Mouse (Mus musculus) liver, adult (tissue): Measurements from ENCODE around the gene Cyp2t4.

Experiments used
- GATA4 ChIP-seq: IDR thresholded peaks from 2 replicates; pipeline ENCODE4 v1.6.1; 2014; ENCODE audit warnings: mild to moderate bottlenecking, low read length; ENCODE audit not compliant: insufficient replicate concordance

Cyp2t4 gene

DNA sequence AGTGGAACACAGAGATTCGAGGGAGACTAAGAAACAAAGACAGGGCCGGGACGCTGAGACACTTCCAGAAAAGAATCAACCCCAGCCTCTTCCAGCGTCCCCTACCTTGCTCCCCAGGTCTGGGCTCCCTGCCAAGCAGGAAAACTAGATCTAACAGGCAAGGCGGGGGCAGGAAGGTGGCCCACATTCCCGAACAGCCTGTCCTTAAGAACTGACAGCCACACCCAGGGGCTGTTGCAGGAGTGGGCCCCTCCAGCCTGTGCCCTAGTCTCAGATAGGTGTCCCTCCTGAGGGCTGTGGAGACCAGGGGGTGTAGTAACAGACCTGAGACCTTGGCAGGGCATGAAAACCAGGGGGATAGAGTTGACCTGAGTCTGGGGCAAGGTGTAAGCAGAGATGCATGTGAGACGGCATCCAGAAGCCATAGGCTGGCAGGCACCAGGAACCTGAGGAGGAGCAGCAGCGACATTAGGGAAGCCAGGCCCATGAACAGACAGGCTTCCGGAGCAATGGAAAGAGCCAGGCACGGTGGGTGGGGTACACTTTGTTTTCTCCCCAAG, at the start of gene Cyp2t4:
Cyp2t4 (plus strand) TSS at position 510 of the 560 bp plus-strand sequence.
- TF ChIP-seq GATA4, result no peak

DNA sequence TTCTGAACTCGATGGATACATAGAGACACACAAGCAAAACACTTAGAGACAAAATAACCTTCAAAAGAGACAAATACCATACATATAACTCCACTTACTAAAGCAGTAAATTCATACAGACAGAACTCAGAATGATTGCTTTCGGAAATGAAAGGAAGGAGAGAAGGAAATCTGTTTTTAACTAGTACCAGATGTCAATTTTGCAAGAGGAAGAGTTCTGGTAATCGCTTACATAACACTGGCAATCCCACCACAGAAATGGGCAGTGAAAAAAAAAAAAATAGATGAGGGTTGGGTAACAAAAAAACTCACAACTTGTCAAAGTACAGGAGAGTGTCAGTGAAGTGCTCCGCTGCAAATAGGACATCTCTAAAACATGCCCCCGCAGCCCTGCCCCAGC, 48.6 kb upstream of the Cyp2t4 start:
- TF ChIP-seq GATA4, result no peak

DNA sequence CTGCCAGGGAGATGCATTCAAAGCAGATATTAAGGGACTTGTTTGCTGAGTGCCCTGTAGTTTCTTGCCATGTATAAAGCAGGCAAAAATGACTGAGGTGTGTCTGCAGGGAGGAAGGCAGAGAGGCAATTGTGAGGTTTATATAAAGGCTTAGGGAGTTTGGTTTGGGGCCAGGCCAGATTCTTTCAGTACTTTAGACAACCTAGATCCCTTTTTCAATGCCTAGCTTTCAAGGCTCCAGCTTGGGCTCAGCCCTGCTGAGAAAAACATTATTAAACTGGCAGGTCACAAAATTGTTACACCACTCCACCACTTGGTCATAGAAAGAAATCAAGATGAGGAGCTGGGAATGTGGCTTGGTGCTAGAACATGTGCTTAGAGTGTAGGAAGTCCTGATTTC, 43.2 kb upstream of the Cyp2t4 start:
- no peak for TF ChIP-seq GATA4

DNA sequence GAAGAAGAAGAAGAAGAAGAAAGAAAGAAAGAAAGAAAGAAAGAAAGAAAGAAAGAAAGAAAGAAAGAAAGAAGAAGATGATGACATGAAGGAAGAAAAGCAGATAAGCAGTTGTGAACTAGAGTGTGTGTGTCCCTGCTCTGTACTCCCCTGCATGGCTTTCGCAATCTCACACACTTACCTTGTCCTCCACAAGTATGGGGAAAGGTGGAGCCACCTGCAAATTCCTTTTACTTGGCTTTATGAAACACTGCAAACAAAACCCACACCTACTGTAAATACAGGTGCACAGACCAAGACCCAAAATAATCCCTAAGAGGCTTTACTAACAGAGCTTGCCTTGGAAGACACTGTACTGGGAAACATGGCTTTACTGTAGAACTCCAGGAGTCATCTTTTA, 42.5 kb upstream of the Cyp2t4 start:
- TF ChIP-seq GATA4, result no peak

DNA sequence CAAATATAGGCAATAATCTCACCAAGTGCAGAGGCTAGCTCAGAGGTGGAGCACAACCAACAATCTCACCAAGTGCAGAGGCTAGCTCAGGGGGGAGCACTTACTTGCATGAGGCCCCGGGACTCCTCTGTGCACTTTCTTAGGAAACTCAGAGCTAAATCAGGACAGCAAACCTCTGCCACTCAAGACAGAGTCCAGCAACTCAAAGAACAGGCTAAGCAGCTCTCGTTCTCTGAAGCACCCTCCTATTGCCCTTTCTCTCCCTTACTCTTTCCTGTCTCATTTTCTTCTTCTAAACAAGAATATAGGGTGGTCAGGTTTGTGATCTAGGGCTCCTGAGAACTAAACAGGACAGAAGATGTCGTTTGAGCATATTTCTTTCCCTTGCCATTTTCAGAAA, 41.5 kb upstream of the Cyp2t4 start:
- TF ChIP-seq GATA4, result no peak

DNA sequence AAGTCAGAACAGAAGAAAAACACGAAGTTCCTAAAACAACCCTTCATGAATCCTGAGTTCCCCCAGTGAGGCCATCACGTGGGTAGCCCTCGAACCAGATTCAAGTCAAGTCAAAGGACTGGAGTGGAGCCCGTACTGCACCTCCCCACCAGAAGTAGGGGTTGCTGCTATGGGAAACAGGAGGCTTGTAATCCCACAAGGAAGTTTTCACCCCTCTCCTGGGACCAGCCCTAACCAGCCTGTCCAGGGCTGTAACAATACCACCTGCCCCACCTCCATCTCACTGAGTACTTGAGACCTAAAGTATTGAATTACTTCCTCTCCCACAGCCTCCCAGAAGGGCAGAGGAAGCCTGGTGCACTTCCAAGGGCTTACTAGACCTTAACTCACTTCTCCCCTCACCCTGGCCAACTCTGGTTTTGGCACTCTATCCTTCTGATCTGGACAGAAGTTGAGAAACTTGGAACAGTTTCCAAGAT, 35.4 kb upstream of the Cyp2t4 start:
- no peak for TF ChIP-seq GATA4

DNA sequence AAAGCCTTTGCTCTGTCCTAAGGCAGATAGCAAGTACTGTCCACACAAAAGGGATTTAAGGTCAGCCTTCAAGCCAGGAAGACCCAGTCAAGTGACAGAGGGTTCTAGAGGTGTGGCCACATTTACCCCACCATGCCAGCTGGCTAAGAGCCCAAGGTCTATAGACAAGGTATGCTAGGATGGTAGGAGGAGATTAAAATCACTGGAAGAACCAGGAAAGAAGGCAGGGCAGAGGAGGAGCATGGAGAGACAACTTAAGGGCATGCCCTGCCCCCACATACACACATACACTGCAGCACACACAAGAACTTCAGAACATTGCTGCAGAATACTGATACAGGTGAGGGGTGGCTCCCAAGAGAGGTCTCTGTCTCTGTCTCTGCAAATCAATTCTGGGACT, 33.8 kb upstream of the Cyp2t4 start, which contains the start of gene Cyp2f2:
Cyp2f2 (plus strand) TSS at position 234 of the 400 bp plus-strand sequence.
- TF ChIP-seq GATA4, result peak; percentile 42; the same call in 1 of the 2 replicates

DNA sequence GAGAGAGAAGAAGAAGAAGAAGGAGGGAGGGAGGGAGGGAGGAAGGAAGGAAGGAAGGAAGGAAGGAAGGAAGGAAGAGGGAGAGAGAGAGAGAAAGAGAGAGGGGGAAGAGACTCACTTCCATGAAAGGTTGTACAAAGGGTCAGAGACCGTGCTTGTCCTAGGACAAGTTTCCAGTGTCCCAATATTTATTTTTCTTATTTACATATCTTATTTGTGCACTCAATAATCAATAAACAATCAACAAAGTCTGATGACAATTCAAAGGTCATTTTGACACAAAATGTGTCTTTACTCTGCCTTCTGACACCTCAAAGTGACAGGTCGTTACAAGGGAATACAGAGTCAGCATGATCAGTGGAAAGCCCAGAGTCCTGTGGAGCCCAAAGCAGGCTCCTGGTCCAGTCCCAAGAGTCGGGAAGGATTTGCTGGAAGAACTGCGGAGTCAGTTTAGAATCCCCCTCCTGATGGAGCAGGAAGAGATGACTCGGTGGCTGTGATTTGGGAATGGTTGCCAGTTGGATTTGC, 29.1 kb upstream of the Cyp2t4 start:
- TF ChIP-seq GATA4, result no peak

DNA sequence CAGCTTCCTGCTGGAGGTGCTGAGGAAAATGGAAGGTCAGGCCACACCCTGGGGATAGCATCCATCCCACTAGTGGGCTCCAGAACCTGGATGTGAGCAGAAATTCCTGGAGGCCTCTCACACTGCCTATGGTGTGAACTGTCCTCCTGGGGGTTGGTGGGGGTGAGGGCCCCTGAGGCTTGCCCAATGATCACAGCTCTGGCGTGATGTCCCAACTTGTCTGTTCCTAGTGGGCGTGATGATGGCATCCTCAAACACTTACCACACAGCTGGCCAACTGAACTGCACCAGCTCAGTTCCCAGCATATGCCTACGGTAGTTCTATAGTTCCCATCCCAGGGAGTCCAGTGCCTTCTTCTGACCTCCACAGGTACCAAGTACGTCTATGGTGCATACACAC, 28.5 kb upstream of the Cyp2t4 start:
- no peak for TF ChIP-seq GATA4

DNA sequence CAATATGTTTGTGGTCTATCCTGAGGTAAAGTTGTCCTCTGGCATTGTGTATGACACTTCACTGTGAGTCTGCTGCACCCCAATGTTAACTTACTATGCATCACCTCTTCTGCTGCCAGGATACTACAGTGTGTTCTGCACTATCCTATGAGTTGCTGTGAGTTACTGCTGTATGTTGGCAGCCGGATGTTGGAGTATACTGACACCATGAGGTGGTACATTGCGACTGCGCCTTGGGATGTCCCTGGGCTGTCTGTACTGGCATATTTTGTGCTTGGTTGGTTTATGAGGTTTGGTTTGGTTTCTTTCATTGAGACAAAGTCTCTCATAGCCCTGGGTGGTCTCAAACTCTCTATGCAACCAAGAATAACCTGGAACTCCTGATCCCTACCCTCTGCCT, 25.4 kb upstream of the Cyp2t4 start:
- TF ChIP-seq GATA4, result no peak

DNA sequence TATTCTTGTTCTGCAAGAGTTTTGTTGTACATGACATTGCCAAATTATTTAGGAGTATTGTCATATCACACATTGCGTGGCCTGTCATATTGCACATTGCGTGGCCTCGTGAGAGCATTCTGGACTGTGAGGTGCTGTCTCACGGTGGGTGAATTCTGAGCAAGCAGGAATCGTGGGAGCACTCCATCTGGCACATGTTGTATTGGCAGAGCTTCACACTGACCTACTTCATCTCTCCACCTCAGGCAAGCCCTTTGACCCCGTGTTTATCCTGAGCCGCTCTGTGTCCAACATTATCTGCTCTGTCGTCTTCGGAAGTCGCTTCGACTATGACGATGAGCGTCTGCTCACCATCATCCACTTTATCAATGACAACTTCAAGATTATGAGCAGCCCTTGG, 24.6 kb upstream of the Cyp2t4 start:
- no peak; the same call in 1 of the 2 replicates for TF ChIP-seq GATA4

DNA sequence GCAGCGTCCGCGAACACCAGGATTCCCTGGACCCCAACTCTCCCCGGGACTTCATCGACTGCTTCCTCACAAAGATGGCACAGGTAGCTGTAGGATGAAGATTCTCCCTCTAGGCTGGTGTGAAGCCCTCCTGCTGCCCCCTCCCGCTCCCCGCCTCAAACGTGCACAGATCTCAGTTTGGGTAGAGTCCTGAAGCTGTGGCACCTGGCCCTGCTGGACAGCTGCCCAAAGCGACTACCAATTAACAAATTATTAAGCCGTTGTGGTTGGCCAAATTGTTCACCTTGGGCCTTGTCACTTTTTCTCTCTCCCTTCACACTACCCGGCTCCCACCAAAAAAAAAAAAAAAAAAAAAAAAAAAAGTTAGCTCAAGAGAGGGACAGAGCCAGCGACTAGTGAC, 23.7 kb upstream of the Cyp2t4 start:
- TF ChIP-seq GATA4, result no peak

DNA sequence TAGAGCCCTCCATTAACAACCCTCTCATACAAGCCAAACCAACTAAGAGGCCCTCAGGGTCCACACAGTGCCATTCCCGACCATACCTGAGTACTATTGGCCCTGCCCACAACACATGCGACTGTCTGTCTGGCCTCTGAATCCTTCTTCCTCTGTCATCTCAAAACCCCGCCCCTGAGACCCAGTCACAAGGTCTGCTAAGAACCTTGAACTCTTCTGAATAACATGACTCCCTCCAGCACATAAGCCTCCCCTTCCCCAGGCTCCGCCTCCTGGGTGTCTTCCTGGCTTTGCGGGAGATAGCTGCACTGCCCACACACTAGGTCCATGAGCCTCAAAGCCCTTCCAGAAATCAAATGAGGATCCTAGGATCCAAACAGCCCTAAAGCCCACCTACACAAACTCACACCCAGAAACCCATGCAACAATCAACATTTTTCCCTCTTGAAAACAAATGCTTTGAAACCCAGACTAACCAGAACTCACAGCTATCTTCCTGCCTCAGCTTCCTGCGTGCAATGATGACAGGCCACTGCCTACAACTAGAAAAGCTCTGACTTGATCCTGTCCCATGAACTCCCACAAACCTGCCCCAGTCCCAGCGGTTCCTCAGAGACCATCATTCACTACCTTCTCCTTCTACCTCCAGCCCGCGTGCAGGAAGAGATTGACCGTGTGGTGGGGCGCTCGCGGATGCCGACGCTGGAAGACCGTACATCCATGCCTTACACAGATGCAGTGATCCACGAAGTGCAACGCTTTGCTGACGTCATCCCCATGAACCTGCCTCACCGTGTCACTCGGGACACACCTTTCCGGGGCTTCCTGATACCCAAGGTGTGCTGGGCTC, 22.8 kb upstream of the Cyp2t4 start:
- no peak for TF ChIP-seq GATA4

DNA sequence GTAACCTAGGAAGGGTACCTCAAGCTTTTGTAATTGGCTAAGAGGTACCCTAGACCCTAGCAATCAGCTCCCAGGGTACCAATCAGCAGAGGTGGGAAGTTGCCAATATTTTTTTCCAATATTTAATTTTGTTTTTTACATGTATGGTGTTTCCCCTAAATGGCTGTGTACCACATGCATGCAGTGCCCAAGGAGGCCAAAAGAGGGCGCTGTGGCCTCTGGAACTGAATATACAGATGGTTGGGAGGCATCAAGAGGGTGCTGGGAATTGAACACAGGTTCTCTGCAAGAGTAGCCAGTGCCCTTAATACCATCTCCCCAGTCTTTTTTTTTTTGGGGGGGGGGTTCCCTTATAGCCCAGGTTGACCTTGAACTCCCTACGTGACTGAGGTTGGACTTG, 22.1 kb upstream of the Cyp2t4 start:
- no peak for TF ChIP-seq GATA4

DNA sequence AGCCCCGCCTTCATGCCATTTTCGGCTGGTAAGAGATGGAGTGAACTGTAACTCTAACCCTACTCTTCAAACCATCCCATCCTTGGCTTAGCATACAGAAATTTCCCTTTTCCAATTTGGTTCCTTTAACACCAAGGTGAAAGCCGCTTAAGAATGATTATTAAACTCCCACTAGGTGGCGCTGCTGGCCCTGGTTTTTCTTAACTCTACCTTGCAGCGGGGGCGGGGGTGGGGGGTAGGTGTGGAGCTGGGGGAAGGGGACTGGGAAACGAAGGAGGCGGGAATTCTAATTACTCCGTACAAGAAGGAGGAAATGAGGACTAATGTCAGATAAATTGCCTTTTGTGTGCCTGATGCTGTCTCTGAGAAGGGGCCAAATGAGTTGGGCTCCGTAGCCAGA, 20.9 kb upstream of the Cyp2t4 start:
- TF ChIP-seq GATA4, result no peak

DNA sequence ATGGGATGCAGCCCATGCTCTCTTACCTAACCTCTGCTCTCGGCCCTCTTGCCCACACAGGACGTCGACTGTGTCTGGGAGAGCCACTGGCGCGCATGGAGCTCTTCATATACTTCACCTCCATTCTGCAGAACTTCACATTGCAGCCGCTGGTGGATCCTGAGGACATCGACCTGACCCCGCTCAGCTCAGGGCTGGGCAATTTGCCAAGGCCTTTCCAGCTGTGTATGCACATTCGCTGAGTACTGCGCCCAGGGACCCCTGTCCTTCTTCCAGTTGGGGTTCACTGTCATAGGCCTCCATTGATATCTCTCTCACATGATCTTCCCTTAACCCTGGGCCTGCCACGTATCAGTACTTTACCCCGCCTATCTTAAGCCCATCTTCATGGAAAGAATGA, 20.4 kb upstream of the Cyp2t4 start:
- no peak for TF ChIP-seq GATA4
